In the genomic region with DNA sequence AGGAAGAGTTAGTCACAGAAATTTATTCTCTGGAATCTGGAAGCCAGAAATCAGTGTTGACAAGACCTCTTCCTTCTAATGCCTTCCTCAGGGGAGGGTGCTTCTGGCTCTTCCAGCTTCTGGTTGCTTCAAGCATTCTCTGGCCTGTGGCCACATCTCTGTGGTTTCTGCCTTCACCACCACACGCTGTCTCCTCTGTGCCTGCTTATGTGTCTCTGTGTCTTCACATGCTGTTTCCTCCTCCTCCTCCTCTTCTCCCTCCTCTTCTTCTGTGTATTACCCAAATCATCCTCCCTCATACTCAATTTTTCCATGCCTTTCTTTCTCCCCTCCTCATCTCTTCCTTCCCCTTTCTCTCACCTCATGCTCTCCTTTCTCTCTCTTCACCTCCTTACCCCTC, we compare ENCODE assay signal across 13 mouse cellular contexts. TPM values are rescaled to one million over a fixed set of nuclear protein-coding genes. Genes with fewer than 3 reads are reported as not detected.
DNase-seq lines count a peak whose midpoint lies in the region; ATAC-seq and TF ChIP-seq lines count a peak whose summit lies in the region.
"Had no signal": no experiment of that assay in that cellular context is flagged by ENCODE, and none has a peak within 500 bp of the region (broad histone marks: within the 10 kb centered on the region; RNA-seq: fewer than 3 reads in every experiment).

No protein-coding gene starts in this region.

- ATAC-seq in Patski: peak; percentile 20

- 77% methylated on average over 1 of the region's 1 CpGs for WGBS in heart, embryonic 10.5 days

- no peak overlapping the region for H3K4me3 ChIP-seq in heart, embryonic 10.5 days
- H3K4me3 ChIP-seq: limb, embryonic 15.5 days had no signal

- in situ Hi-C loops in Patski (cut with MboI; ENCODE audit: low pct_unique_long_range_greater_than_20kb): no loop called here

- no peaks in the 10 kb centered on the region; the same call in 1 of the 2 replicates for H3K27me3 ChIP-seq in heart, embryonic 10.5 days (ENCODE audit: insufficient read depth, poor library complexity, severe bottlenecking)
- H3K27me3 ChIP-seq in Patski: no peaks in the 10 kb centered on the region
- H3K27me3 ChIP-seq: limb, embryonic 15.5 days had no signal

- 0 out of 2 replicates have a peak, but pooled peaks cover 9% of the 10 kb centered on the region for H3K4me1 ChIP-seq in heart, embryonic 10.5 days

- peak; percentile 67 to 82 for DNase-seq in heart, adult 18-20 months
- DNase-seq in heart, embryonic 10.5 days (ENCODE audit: low spot score): no peak
- DNase-seq in 416B (ENCODE audit: low read depth): peak; percentile 96
- peak; percentile 73 for DNase-seq in Patski (ENCODE audit: low read depth, low spot score)
- DNase-seq in lung, postnatal 25 days (ENCODE audit: low spot score): peak; percentile 74
- DNase-seq in spleen, postnatal 10 days (ENCODE audit: low spot score in 2 of 2): no peak
- DNase-seq in spleen, postnatal 36 days (ENCODE audit: low spot score in 2 of 2): no peak
- DNase-seq in kidney, postnatal 10 days: no peak
- DNase-seq: heart, postnatal 14 days; right cerebral cortex, adult 18-20 months; thymus, adult 2 months had no signal

- H3K27ac ChIP-seq in heart, embryonic 10.5 days: no peak overlapping the region
- H3K27ac ChIP-seq: limb, embryonic 15.5 days had no signal

- no peaks in the 10 kb centered on the region; the same call in 1 of the 2 replicates for H3K9me3 ChIP-seq in heart, embryonic 10.5 days
- H3K9me3 ChIP-seq: G1E; limb, embryonic 15.5 days had no signal

- TF ChIP-seq CTCF in Patski (IDR thresholded peaks at IDR 0.05): no peak

- CTCF ChIA-PET in Patski (lab: Charles Lee): interaction anchor here (1.2 to 1.4 kb wide), 2 partner anchors 74 to 86 kb away, joined by 3 to 4 read pairs; no protein-coding TSS in a partner anchor

- H3K36me3 ChIP-seq in heart, embryonic 10.5 days: no peaks in the 10 kb centered on the region
- H3K36me3 ChIP-seq: G1E; limb, embryonic 15.5 days had no signal

- POLR2A ChIA-PET in Patski (lab: Charles Lee): interaction anchor here (0.7 to 2.1 kb wide), 5 partner anchors 9 to 41 kb away, joined by 3 to 8 read pairs (median 4); no protein-coding TSS in a partner anchor

RNA-seq across cellular contexts. Expression of a gene that starts 17.6 kb away (rescaled TPM):
- 10 to 100 TPM; 13.4 to 18.3 TPM for total RNA-seq in heart, adult 18-20 months (2021)
- 0.73 and 0.82 TPM in 2 replicates for polyA plus RNA-seq in heart, embryonic 10.5 days (2016; fragmentation: Nextera tagmentation; extraction: Ambion mirVana)
- 31.6 TPM for polyA plus RNA-seq in Patski (2021)

Comparison
In these comparisons a context has a peak if more than half of its experiments do, and no peak if none do; other contexts are left out.
1. DNase-seq: peak in heart, adult 18-20 months (2 of 2), 416B (single experiment), Patski (single experiment) and lung, postnatal 25 days (single experiment); none in heart, embryonic 10.5 days (single experiment), spleen, postnatal 10 days (0 of 2), spleen, postnatal 36 days (0 of 2) and kidney, postnatal 10 days (single experiment).
2. RNA of a gene that starts 17.6 kb away (polyA plus RNA-seq): 31.6 TPM in Patski (single experiment); 0.73 to 0.82 TPM in heart, embryonic 10.5 days; every median in the first group is over 10 times any median in the second.